Mouse (Mus musculus): ENCODE data around the gene Rbbp4. TPM values are rescaled to one million over a fixed set of nuclear protein-coding genes. Genes with fewer than 3 reads are reported as not detected.

Gene Rbbp4
- polyA plus RNA-seq (2015; fragmentation: Nextera tagmentation; extraction: Ambion mirVana) = 259 and 291 TPM in 2 replicates

- ATAC-seq (replicated peaks; ENCODE audit: extremely low read depth, insufficient read depth, low FRiP score) = peak; percentile 97
- WGBS = under 1% methylated on average over 73 of the region's 73 CpGs
- peak within 1 kb of the TSS; percentile 98 for H3K27ac ChIP-seq (ENCODE audit: low read length)
- H3K9me3 ChIP-seq (replicated peaks; ENCODE audit: control insufficient read depth, low read length) = no peaks in the 10 kb centered on the region
- H3K36me3 ChIP-seq (ENCODE audit: control insufficient read depth, insufficient read depth) = peaks cover 8% of the 10 kb centered on the region
- peak within 1 kb of the TSS; percentile 93 for H3K4me3 ChIP-seq (ENCODE audit: low read length)
- H3K9ac ChIP-seq (ENCODE audit: low read length) = peak within 1 kb of the TSS; percentile 99
- peak within 1 kb of the TSS; percentile 72 for H3K4me2 ChIP-seq (ENCODE audit: low read depth, low read length)
- H3K27me3 ChIP-seq (ENCODE audit: control insufficient read depth, insufficient read depth, low read length) = no peaks in the 10 kb centered on the region
- H3K4me1 ChIP-seq (ENCODE audit: control insufficient read depth, insufficient read depth, low read length) = peaks cover 23% of the 10 kb centered on the region
Measured at GRCm38 (mm10) chr4:129335216-129336074, at the start of gene Rbbp4, which contains the start of gene Zbtb8os. Gene Rbbp4 (minus strand): TSS chr4:129335370. Gene Zbtb8os (plus strand): TSS chr4:129335695.

- H3K27me3 ChIP-seq (ENCODE audit: control insufficient read depth, insufficient read depth, low read length) = no peaks in the 10 kb centered on the region
- H3K27ac ChIP-seq (ENCODE audit: low read length) = peak overlapping the region; percentile 73
- H3K36me3 ChIP-seq (ENCODE audit: control insufficient read depth, insufficient read depth) = no peaks in the 10 kb centered on the region
- peak; percentile 70 for ATAC-seq (replicated peaks; ENCODE audit: extremely low read depth, insufficient read depth, low FRiP score)
- no peaks in the 10 kb centered on the region for H3K4me1 ChIP-seq (ENCODE audit: control insufficient read depth, insufficient read depth, low read length)
- H3K9ac ChIP-seq (ENCODE audit: low read length) = no peak overlapping the region
- no peak overlapping the region for H3K4me2 ChIP-seq (ENCODE audit: low read depth, low read length)
- H3K9me3 ChIP-seq (replicated peaks; ENCODE audit: control insufficient read depth, low read length) = no peaks in the 10 kb centered on the region
- no peak overlapping the region for H3K4me3 ChIP-seq (ENCODE audit: low read length)
- 19% methylated on average over 6 of the region's 6 CpGs for WGBS
Measured at GRCm38 (mm10) chr4:129384440-129384839, 49.3 kb upstream of the Rbbp4 start.

GRCm38 (mm10) chr4:129383586-129383985, 48.4 kb upstream of the Rbbp4 start:
- H3K4me3 ChIP-seq (ENCODE audit: low read length) = no peak overlapping the region
- H3K27ac ChIP-seq (ENCODE audit: low read length) = no peak overlapping the region
- no peaks in the 10 kb centered on the region for H3K4me1 ChIP-seq (ENCODE audit: control insufficient read depth, insufficient read depth, low read length)
- ATAC-seq (replicated peaks; ENCODE audit: extremely low read depth, insufficient read depth, low FRiP score) = no peak
- no peak overlapping the region for H3K4me2 ChIP-seq (ENCODE audit: low read depth, low read length)
- H3K36me3 ChIP-seq (ENCODE audit: control insufficient read depth, insufficient read depth) = no peaks in the 10 kb centered on the region
- no peak overlapping the region for H3K9ac ChIP-seq (ENCODE audit: low read length)
- no peaks in the 10 kb centered on the region for H3K27me3 ChIP-seq (ENCODE audit: control insufficient read depth, insufficient read depth, low read length)
- no peaks in the 10 kb centered on the region for H3K9me3 ChIP-seq (replicated peaks; ENCODE audit: control insufficient read depth, low read length)
- 77% methylated on average over 3 of the region's 3 CpGs for WGBS

- H3K27me3 ChIP-seq (ENCODE audit: control insufficient read depth, insufficient read depth, low read length) = no peaks in the 10 kb centered on the region
- no peaks in the 10 kb centered on the region; the same call in 1 of the 2 replicates for H3K4me1 ChIP-seq (ENCODE audit: control insufficient read depth, insufficient read depth, low read length)
- no peak for ATAC-seq (replicated peaks; ENCODE audit: extremely low read depth, insufficient read depth, low FRiP score)
- no peaks in the 10 kb centered on the region for H3K36me3 ChIP-seq (ENCODE audit: control insufficient read depth, insufficient read depth)
- no peaks in the 10 kb centered on the region for H3K9me3 ChIP-seq (replicated peaks; ENCODE audit: control insufficient read depth, low read length)
- H3K27ac ChIP-seq (ENCODE audit: low read length) = peak overlapping the region; percentile 44; the same call in 1 of the 2 replicates
- H3K4me2 ChIP-seq (ENCODE audit: low read depth, low read length) = 0 out of 2 replicates have a peak overlapping the region, but pooled peaks have one; percentile 22
- 74% methylated on average over 2 of the region's 2 CpGs for WGBS
- H3K4me3 ChIP-seq (ENCODE audit: low read length) = no peak overlapping the region
- no peak overlapping the region for H3K9ac ChIP-seq (ENCODE audit: low read length)
Measured at GRCm38 (mm10) chr4:129382488-129382887, 47.3 kb upstream of the Rbbp4 start.

GRCm38 (mm10) chr4:129382029-129382428, 46.9 kb upstream of the Rbbp4 start:
- Histone ChIP-seq H3K4me1 (ENCODE audit: control insufficient read depth, insufficient read depth, low read length) (no peaks in the 10 kb centered on the region; the same call in 1 of the 2 replicates), H3K9ac (ENCODE audit: low read length) (no peak overlapping the region), H3K4me3 (ENCODE audit: low read length) (no peak overlapping the region), H3K36me3 (ENCODE audit: control insufficient read depth, insufficient read depth) (no peaks in the 10 kb centered on the region), H3K27ac (ENCODE audit: low read length) (0 out of 2 replicates have a peak overlapping the region, but pooled peaks have one; percentile 27), H3K4me2 (ENCODE audit: low read depth, low read length) (no peak overlapping the region), H3K27me3 (ENCODE audit: control insufficient read depth, insufficient read depth, low read length) (no peaks in the 10 kb centered on the region), H3K9me3 (replicated peaks; ENCODE audit: control insufficient read depth, low read length) (no peaks in the 10 kb centered on the region)
- no peak for ATAC-seq (replicated peaks; ENCODE audit: extremely low read depth, insufficient read depth, low FRiP score)
- 89% methylated on average over 9 of the region's 9 CpGs for WGBS

GRCm38 (mm10) chr4:129381148-129381547, 46.0 kb upstream of the Rbbp4 start:
- H3K9me3 ChIP-seq (replicated peaks; ENCODE audit: control insufficient read depth, low read length) = no peaks in the 10 kb centered on the region
- H3K9ac ChIP-seq (ENCODE audit: low read length) = no peak overlapping the region
- H3K36me3 ChIP-seq (ENCODE audit: control insufficient read depth, insufficient read depth) = no peaks in the 10 kb centered on the region
- no peak overlapping the region for H3K27ac ChIP-seq (ENCODE audit: low read length)
- 66% methylated on average over 8 of the region's 8 CpGs for WGBS
- no peaks in the 10 kb centered on the region; the same call in 1 of the 2 replicates for H3K4me1 ChIP-seq (ENCODE audit: control insufficient read depth, insufficient read depth, low read length)
- no peaks in the 10 kb centered on the region for H3K27me3 ChIP-seq (ENCODE audit: control insufficient read depth, insufficient read depth, low read length)
- H3K4me2 ChIP-seq (ENCODE audit: low read depth, low read length) = no peak overlapping the region
- no peak for ATAC-seq (replicated peaks; ENCODE audit: extremely low read depth, insufficient read depth, low FRiP score)
- H3K4me3 ChIP-seq (ENCODE audit: low read length) = no peak overlapping the region

- Histone ChIP-seq H3K4me2 (ENCODE audit: low read depth, low read length) (no peak overlapping the region), H3K9ac (ENCODE audit: low read length) (no peak overlapping the region), H3K36me3 (ENCODE audit: control insufficient read depth, insufficient read depth) (no peaks in the 10 kb centered on the region), H3K27ac (ENCODE audit: low read length) (no peak overlapping the region), H3K9me3 (replicated peaks; ENCODE audit: control insufficient read depth, low read length) (no peaks in the 10 kb centered on the region), H3K4me1 (ENCODE audit: control insufficient read depth, insufficient read depth, low read length) (no peaks in the 10 kb centered on the region; the same call in 1 of the 2 replicates), H3K27me3 (ENCODE audit: control insufficient read depth, insufficient read depth, low read length) (no peaks in the 10 kb centered on the region), H3K4me3 (ENCODE audit: low read length) (no peak overlapping the region)
- no peak for ATAC-seq (replicated peaks; ENCODE audit: extremely low read depth, insufficient read depth, low FRiP score)
- 66% methylated on average over 3 of the region's 3 CpGs for WGBS
Measured at GRCm38 (mm10) chr4:129379805-129380204, 44.6 kb upstream of the Rbbp4 start.

GRCm38 (mm10) chr4:129377601-129378390, 42.6 kb upstream of the Rbbp4 start, which contains the start of gene Zbtb8a:
Gene Zbtb8a (minus strand): TSS chr4:129378116.
- no peaks in the 10 kb centered on the region for H3K9me3 ChIP-seq (replicated peaks; ENCODE audit: control insufficient read depth, low read length)
- peak within 1 kb of the TSS; percentile 85 for H3K27ac ChIP-seq (ENCODE audit: low read length)
- no peaks in the 10 kb centered on the region for H3K27me3 ChIP-seq (ENCODE audit: control insufficient read depth, insufficient read depth, low read length)
- peak within 1 kb of the TSS; percentile 94 for H3K4me2 ChIP-seq (ENCODE audit: low read depth, low read length)
- H3K9ac ChIP-seq (ENCODE audit: low read length) = peak within 1 kb of the TSS; percentile 90
- H3K4me1 ChIP-seq (ENCODE audit: control insufficient read depth, insufficient read depth, low read length) = peaks cover 3% of the 10 kb centered on the region; the same call in 1 of the 2 replicates
- no peaks in the 10 kb centered on the region for H3K36me3 ChIP-seq (ENCODE audit: control insufficient read depth, insufficient read depth)
- WGBS = 2% methylated on average over 65 of the region's 65 CpGs
- H3K4me3 ChIP-seq (ENCODE audit: low read length) = peak within 1 kb of the TSS; percentile 83
- ATAC-seq (replicated peaks; ENCODE audit: extremely low read depth, insufficient read depth, low FRiP score) = peak; percentile 75

Data from heart, embryonic 16.5 days (tissue).